Comparison of ENCODE assay signal across 12 mouse cellular contexts in genomic region chr4:134800098-134800497, GRCm38 (mm10). TPM values are rescaled to one million over a fixed set of nuclear protein-coding genes. Genes with fewer than 3 reads are reported as not detected.
A peak's percentile ranks its signal among the peaks of the same experiment; 100 is the strongest.
DNase-seq lines count a peak whose midpoint lies in the region; ATAC-seq lines count a peak whose summit lies in the region.
"Had no signal": no experiment of that assay in that cellular context is flagged by ENCODE, and none has a peak within 500 bp of the region (broad histone marks: within the 10 kb centered on the region; RNA-seq: fewer than 3 reads in every experiment).

No protein-coding gene starts in this region.

- 83% methylated on average over 8 of the region's 8 CpGs for WGBS in forebrain, embryonic 13.5 days
- 74% methylated on average over 8 of the region's 8 CpGs for whole genome bisulfite sequencing in forebrain, embryonic 12.5 days
- 71% methylated on average over 8 of the region's 8 CpGs for WGBS in forebrain, embryonic 16.5 days
- 75% methylated on average over 8 of the region's 8 CpGs for WGBS in limb, embryonic 13.5 days
- WGBS in intestine, embryonic 15.5 days = 58% methylated on average over 8 of the region's 8 CpGs

- H3K4me1 ChIP-seq in forebrain, embryonic 13.5 days = no peaks in the 10 kb centered on the region; the same call in 1 of the 2 replicates
- no peaks in the 10 kb centered on the region for H3K4me1 ChIP-seq in forebrain, embryonic 12.5 days
- peaks cover 3% of the 10 kb centered on the region; the same call in 1 of the 2 replicates for H3K4me1 ChIP-seq in forebrain, embryonic 16.5 days (replicated peaks; ENCODE audit: control insufficient read depth, insufficient read depth, low read length)
- H3K4me1 ChIP-seq in limb, embryonic 13.5 days = peaks cover 24% of the 10 kb centered on the region
- H3K4me1 ChIP-seq in intestine, embryonic 15.5 days (replicated peaks) = no peaks in the 10 kb centered on the region

- peaks cover 53% of the 10 kb centered on the region for H3K36me3 ChIP-seq in forebrain, embryonic 13.5 days (ENCODE audit: poor library complexity, severe bottlenecking)
- H3K36me3 ChIP-seq in forebrain, embryonic 12.5 days (replicated peaks) = peaks cover 43% of the 10 kb centered on the region
- H3K36me3 ChIP-seq in forebrain, embryonic 16.5 days (ENCODE audit: control insufficient read depth, insufficient read depth) = peaks cover 19% of the 10 kb centered on the region
- peaks cover 46% of the 10 kb centered on the region for H3K36me3 ChIP-seq in limb, embryonic 13.5 days
- peaks cover 10% of the 10 kb centered on the region for H3K36me3 ChIP-seq in intestine, embryonic 15.5 days

- 0 out of 2 replicates have a peak, but pooled peaks have one; percentile 27 for ATAC-seq in forebrain, embryonic 13.5 days
- ATAC-seq in forebrain, embryonic 12.5 days (ENCODE audit: low FRiP score) = no peak
- ATAC-seq in forebrain, embryonic 16.5 days = peak; percentile 50; the same call in 1 of the 2 replicates
- no peak for ATAC-seq in limb, embryonic 13.5 days (ENCODE audit: low FRiP score, low read depth)
- no peak for ATAC-seq in monocyte, adult 5-6 weeks (replicated peaks; ENCODE audit: insufficient number of reproducible peaks, low FRiP score, low TSS enrichment, poor library complexity, severe bottlenecking)
- ATAC-seq in intestine, embryonic 15.5 days = no peak

- H3K9me3 ChIP-seq in forebrain, embryonic 13.5 days (replicated peaks) = no peaks in the 10 kb centered on the region
- H3K9me3 ChIP-seq in forebrain, embryonic 12.5 days = no peaks in the 10 kb centered on the region
- no peaks in the 10 kb centered on the region for H3K9me3 ChIP-seq in forebrain, embryonic 16.5 days (ENCODE audit: control insufficient read depth, low read length)
- H3K9me3 ChIP-seq in limb, embryonic 13.5 days = no peaks in the 10 kb centered on the region
- H3K9me3 ChIP-seq in intestine, embryonic 15.5 days = no peaks in the 10 kb centered on the region
- H3K9me3 ChIP-seq: heart, embryonic 13.5 days had no signal

- no peak overlapping the region for H3K4me2 ChIP-seq in forebrain, embryonic 13.5 days
- no peak overlapping the region for H3K4me2 ChIP-seq in forebrain, embryonic 12.5 days
- no peak overlapping the region for H3K4me2 ChIP-seq in forebrain, embryonic 16.5 days (ENCODE audit: low read length)
- no peak overlapping the region for H3K4me2 ChIP-seq in limb, embryonic 13.5 days (replicated peaks)
- no peak overlapping the region for H3K4me2 ChIP-seq in intestine, embryonic 15.5 days (replicated peaks)
- H3K4me2 ChIP-seq: heart, embryonic 13.5 days; hindbrain, embryonic 14.5 days had no signal

- peak overlapping the region; percentile 61 for H3K27ac ChIP-seq in forebrain, embryonic 13.5 days
- H3K27ac ChIP-seq in forebrain, embryonic 12.5 days = no peak overlapping the region
- H3K27ac ChIP-seq in forebrain, embryonic 16.5 days (ENCODE audit: low read length) = 0 out of 2 replicates have a peak overlapping the region, but pooled peaks have one; percentile 6
- H3K27ac ChIP-seq in limb, embryonic 13.5 days = peak overlapping the region; percentile 44; the same call in 1 of the 2 replicates
- H3K27ac ChIP-seq in intestine, embryonic 15.5 days = no peak overlapping the region
- H3K27ac ChIP-seq: heart, embryonic 13.5 days; hindbrain, embryonic 14.5 days had no signal

- no peak overlapping the region for H3K4me3 ChIP-seq in forebrain, embryonic 13.5 days
- H3K4me3 ChIP-seq in forebrain, embryonic 12.5 days (replicated peaks) = no peak overlapping the region
- no peak overlapping the region for H3K4me3 ChIP-seq in forebrain, embryonic 16.5 days (replicated peaks; ENCODE audit: low read length)
- H3K4me3 ChIP-seq in limb, embryonic 13.5 days = no peak overlapping the region
- H3K4me3 ChIP-seq in intestine, embryonic 15.5 days (replicated peaks) = no peak overlapping the region
- H3K4me3 ChIP-seq: heart, embryonic 13.5 days had no signal

- no peak overlapping the region for H3K9ac ChIP-seq in forebrain, embryonic 13.5 days
- H3K9ac ChIP-seq in forebrain, embryonic 12.5 days = no peak overlapping the region
- H3K9ac ChIP-seq in forebrain, embryonic 16.5 days (replicated peaks; ENCODE audit: low read depth, low read length) = no peak overlapping the region
- H3K9ac ChIP-seq in limb, embryonic 13.5 days = no peak overlapping the region
- H3K9ac ChIP-seq in intestine, embryonic 15.5 days = no peak overlapping the region
- H3K9ac ChIP-seq: heart, embryonic 13.5 days; hindbrain, embryonic 14.5 days had no signal

- peak; percentile 38 to 40 for DNase-seq in left cerebral cortex, adult 18-20 months (ENCODE audit: low spot score in 2 of 2)
- DNase-seq in left cerebral cortex, postnatal 4 days = no peak
- DNase-seq: adrenal gland, postnatal 25 days; gastrocnemius, postnatal 14 days had no signal

- intact Hi-C loops in left cerebral cortex, postnatal 4 days (cut with DNase I) = no loop called here

- no peaks in the 10 kb centered on the region for H3K27me3 ChIP-seq in forebrain, embryonic 13.5 days
- no peaks in the 10 kb centered on the region for H3K27me3 ChIP-seq in forebrain, embryonic 12.5 days
- H3K27me3 ChIP-seq in forebrain, embryonic 16.5 days (replicated peaks; ENCODE audit: control insufficient read depth, insufficient read depth, low read length) = no peaks in the 10 kb centered on the region
- H3K27me3 ChIP-seq in limb, embryonic 13.5 days = no peaks in the 10 kb centered on the region
- no peaks in the 10 kb centered on the region for H3K27me3 ChIP-seq in intestine, embryonic 15.5 days (replicated peaks)
- H3K27me3 ChIP-seq: heart, embryonic 13.5 days had no signal

RNA-seq across cellular contexts. Expression of gene Ldlrap1, which starts 32.3 kb away (rescaled TPM):
- 2.6 and 2.7 TPM in 2 replicates for polyA plus RNA-seq in forebrain, embryonic 13.5 days (2015; fragmentation: Nextera tagmentation; extraction: Ambion mirVana)
- polyA plus RNA-seq in forebrain, embryonic 12.5 days (2016; fragmentation: Nextera tagmentation; extraction: Ambion mirVana) = 5.1 and 5.9 TPM in 2 replicates
- 1 to 10 TPM; 1.8 to 3.1 TPM for total RNA-seq in left cerebral cortex, adult 18-20 months (2021)
- 1 to 10 TPM; 1.9 to 4.1 TPM for total RNA-seq in left cerebral cortex, postnatal 4 days (2021)
- polyA plus RNA-seq in forebrain, embryonic 16.5 days (2015; fragmentation: Nextera tagmentation; extraction: Ambion mirVana) = 2.9 and 3.3 TPM in 2 replicates
- polyA plus RNA-seq in limb, embryonic 13.5 days (2015; fragmentation: Nextera tagmentation; extraction: Ambion mirVana) = 22.0 and 24.5 TPM in 2 replicates
- total RNA-seq in monocyte, adult 5-6 weeks (2017) = 32.2 to 42.1 TPM (median 33.3 TPM) in 3 replicates
- 15.9 and 18.6 TPM in 2 replicates for polyA plus RNA-seq in intestine, embryonic 15.5 days (2015; fragmentation: Nextera tagmentation; extraction: Ambion mirVana)

RNA-seq across cellular contexts. Expression of gene Maco1, which starts 53.0 kb away (rescaled TPM):
- 91.3 and 91.8 TPM in 2 replicates for polyA plus RNA-seq in forebrain, embryonic 13.5 days (2015; fragmentation: Nextera tagmentation; extraction: Ambion mirVana)
- polyA plus RNA-seq in forebrain, embryonic 12.5 days (2016; fragmentation: Nextera tagmentation; extraction: Ambion mirVana) = 76.8 and 79.9 TPM in 2 replicates
- 10 to 100 TPM; 55.2 to 55.3 TPM for total RNA-seq in left cerebral cortex, adult 18-20 months (2021)
- total RNA-seq in left cerebral cortex, postnatal 4 days (2021) = 10 to 100 TPM; 82.5 to 84.3 TPM
- 98.7 and 104 TPM in 2 replicates for polyA plus RNA-seq in forebrain, embryonic 16.5 days (2015; fragmentation: Nextera tagmentation; extraction: Ambion mirVana)
- polyA plus RNA-seq in limb, embryonic 13.5 days (2015; fragmentation: Nextera tagmentation; extraction: Ambion mirVana) = 56.7 and 57.9 TPM in 2 replicates
- total RNA-seq in monocyte, adult 5-6 weeks (2017) = 36.1 to 41.4 TPM (median 38.3 TPM) in 3 replicates
- polyA plus RNA-seq in intestine, embryonic 15.5 days (2015; fragmentation: Nextera tagmentation; extraction: Ambion mirVana) = 28.6 and 31.2 TPM in 2 replicates

Comparison
In these comparisons a context has a peak if more than half of its experiments do, and no peak if none do; other contexts are left out.
1. ATAC-seq: peak in forebrain, embryonic 13.5 days (single experiment) and forebrain, embryonic 16.5 days (single experiment); none in forebrain, embryonic 12.5 days (single experiment), limb, embryonic 13.5 days (single experiment), monocyte, adult 5-6 weeks (single experiment) and intestine, embryonic 15.5 days (single experiment).
2. H3K27ac ChIP-seq: peak in forebrain, embryonic 13.5 days (single experiment), forebrain, embryonic 16.5 days (single experiment) and limb, embryonic 13.5 days (single experiment); none in forebrain, embryonic 12.5 days (single experiment) and intestine, embryonic 15.5 days (single experiment).